Mouse (Mus musculus): ENCODE measurements around the gene Apeh. TPM values are rescaled to one million over a fixed set of nuclear protein-coding genes. Genes with fewer than 3 reads are reported as not detected.

Apeh gene
- polyA plus RNA-seq, 1 experiment from 2014 or later, result 35.4 TPM

- DNase-seq (ENCODE audit: low spot score), result peak; percentile 66
- H3K27me3 ChIP-seq (ENCODE audit: control insufficient read depth, insufficient read depth, low read length), result no peaks in the 10 kb centered on the region
- H3K9me3 ChIP-seq (ENCODE audit: control insufficient read depth, low read length), result no peaks in the 10 kb centered on the region
- no peak overlapping the region for H3K27ac ChIP-seq (replicated peaks)
- H3K4me3 ChIP-seq (ENCODE audit: low read depth, low read length), result no peak overlapping the region
- TF ChIP-seq EP300 (optimal IDR thresholded peaks at IDR 0.05), result no peak
- TF ChIP-seq CTCF (IDR thresholded peaks at IDR 0.05; ENCODE audit: low read depth), result peak; percentile 85
- 41% methylated on average over 5 of the region's 5 CpGs for WGBS
- no peak overlapping the region for H3K9ac ChIP-seq (ENCODE audit: low read length)
- no peak overlapping the region for H3K4me2 ChIP-seq (replicated peaks; ENCODE audit: low read depth)
- H3K36me3 ChIP-seq (ENCODE audit: control insufficient read depth, insufficient read depth, low read length), result peaks cover 11% of the 10 kb centered on the region
- H3K4me1 ChIP-seq (replicated peaks; ENCODE audit: control insufficient read depth, insufficient read depth), result no peaks in the 10 kb centered on the region
- peak; percentile 69 for ATAC-seq (ENCODE audit: low FRiP score, low TSS enrichment)
These were observed 28.9 kb downstream of the Apeh start for GRCm38 (mm10) chr9:108065491-108066011.

GRCm38 (mm10) chr9:108063361-108063760, 31.0 kb downstream of the Apeh start:
- H3K36me3 ChIP-seq (ENCODE audit: control insufficient read depth, insufficient read depth, low read length), result peaks cover 19% of the 10 kb centered on the region
- H3K9me3 ChIP-seq (ENCODE audit: control insufficient read depth, low read length), result no peaks in the 10 kb centered on the region
- no peak for TF ChIP-seq EP300 (optimal IDR thresholded peaks at IDR 0.05)
- TF ChIP-seq CTCF (IDR thresholded peaks at IDR 0.05; ENCODE audit: low read depth), result no peak
- no peak overlapping the region for H3K27ac ChIP-seq (replicated peaks)
- no peaks in the 10 kb centered on the region for H3K4me1 ChIP-seq (replicated peaks; ENCODE audit: control insufficient read depth, insufficient read depth)
- no peak overlapping the region for H3K4me3 ChIP-seq (ENCODE audit: low read depth, low read length)
- ATAC-seq (ENCODE audit: low FRiP score, low TSS enrichment) (no peak), DNase-seq (ENCODE audit: low spot score) (no peak)
- H3K9ac ChIP-seq (ENCODE audit: low read length), result no peak overlapping the region
- 77% methylated on average over 12 of the region's 12 CpGs for WGBS
- no peaks in the 10 kb centered on the region for H3K27me3 ChIP-seq (ENCODE audit: control insufficient read depth, insufficient read depth, low read length)
- no peak overlapping the region for H3K4me2 ChIP-seq (replicated peaks; ENCODE audit: low read depth)

DNA sequence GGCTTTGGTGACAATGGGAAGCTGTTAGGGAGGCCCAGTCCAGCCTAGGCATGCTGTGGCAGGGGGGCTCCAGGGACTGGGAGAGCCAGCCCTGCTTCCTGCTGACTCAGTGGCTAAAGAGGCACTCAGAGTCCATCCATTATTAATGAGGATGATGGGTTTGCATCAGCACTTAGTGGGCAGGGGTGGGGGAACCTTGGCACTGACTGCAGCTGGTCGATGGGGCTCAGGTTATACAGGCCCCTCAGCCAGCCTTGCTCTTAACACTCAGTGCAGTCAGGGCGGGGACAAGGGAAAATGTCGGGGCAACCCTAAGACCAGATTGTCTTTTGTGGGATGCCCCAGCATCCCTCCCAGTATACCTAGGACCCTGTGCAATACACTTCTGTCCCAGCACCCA, 32.3 kb downstream of the Apeh start:
- Histone ChIP-seq H3K4me2 (replicated peaks; ENCODE audit: low read depth) (no peak overlapping the region), H3K4me1 (replicated peaks; ENCODE audit: control insufficient read depth, insufficient read depth) (no peaks in the 10 kb centered on the region), H3K9ac (ENCODE audit: low read length) (no peak overlapping the region), H3K9me3 (ENCODE audit: control insufficient read depth, low read length) (no peaks in the 10 kb centered on the region), H3K27ac (replicated peaks) (no peak overlapping the region), H3K27me3 (ENCODE audit: control insufficient read depth, insufficient read depth, low read length) (no peaks in the 10 kb centered on the region), H3K4me3 (ENCODE audit: low read depth, low read length) (no peak overlapping the region), H3K36me3 (ENCODE audit: control insufficient read depth, insufficient read depth, low read length) (peaks cover 21% of the 10 kb centered on the region)
- DNase-seq (ENCODE audit: low spot score), result no peak
- no peak for ATAC-seq (ENCODE audit: low FRiP score, low TSS enrichment)
- TF ChIP-seq EP300 (optimal IDR thresholded peaks at IDR 0.05) (no peak), CTCF (IDR thresholded peaks at IDR 0.05; ENCODE audit: low read depth) (no peak)
- WGBS, result 92% methylated on average over 3 of the region's 3 CpGs

GRCm38 (mm10) chr9:108058291-108058690, 36.1 kb downstream of the Apeh start:
- 0 out of 2 replicates have a peak, but pooled peaks cover under 1% of the 10 kb centered on the region for H3K4me1 ChIP-seq (replicated peaks; ENCODE audit: control insufficient read depth, insufficient read depth)
- H3K9ac ChIP-seq (ENCODE audit: low read length), result no peak overlapping the region
- no peaks in the 10 kb centered on the region for H3K27me3 ChIP-seq (ENCODE audit: control insufficient read depth, insufficient read depth, low read length)
- DNase-seq (ENCODE audit: low spot score) (peak; percentile 13), ATAC-seq (ENCODE audit: low FRiP score, low TSS enrichment) (no peak)
- WGBS, result 94% methylated on average over 9 of the region's 9 CpGs
- H3K36me3 ChIP-seq (ENCODE audit: control insufficient read depth, insufficient read depth, low read length), result peaks cover 19% of the 10 kb centered on the region
- H3K9me3 ChIP-seq (ENCODE audit: control insufficient read depth, low read length), result no peaks in the 10 kb centered on the region
- H3K4me2 ChIP-seq (replicated peaks; ENCODE audit: low read depth), result no peak overlapping the region
- TF ChIP-seq CTCF (IDR thresholded peaks at IDR 0.05; ENCODE audit: low read depth) (no peak), EP300 (optimal IDR thresholded peaks at IDR 0.05) (no peak)
- H3K27ac ChIP-seq (replicated peaks), result no peak overlapping the region
- H3K4me3 ChIP-seq (ENCODE audit: low read depth, low read length), result no peak overlapping the region

- no peak for ATAC-seq (ENCODE audit: low FRiP score, low TSS enrichment)
- Histone ChIP-seq H3K4me2 (replicated peaks; ENCODE audit: low read depth) (no peak overlapping the region), H3K4me1 (replicated peaks; ENCODE audit: control insufficient read depth, insufficient read depth) (0 out of 2 replicates have a peak, but pooled peaks cover 4% of the 10 kb centered on the region), H3K36me3 (ENCODE audit: control insufficient read depth, insufficient read depth, low read length) (peaks cover 16% of the 10 kb centered on the region), H3K27me3 (ENCODE audit: control insufficient read depth, insufficient read depth, low read length) (no peaks in the 10 kb centered on the region), H3K27ac (replicated peaks) (no peak overlapping the region), H3K4me3 (ENCODE audit: low read depth, low read length) (no peak overlapping the region), H3K9me3 (ENCODE audit: control insufficient read depth, low read length) (no peaks in the 10 kb centered on the region), H3K9ac (ENCODE audit: low read length) (no peak overlapping the region)
- TF ChIP-seq EP300 (optimal IDR thresholded peaks at IDR 0.05), result no peak
- no peak for TF ChIP-seq CTCF (IDR thresholded peaks at IDR 0.05; ENCODE audit: low read depth)
- WGBS, result 90% methylated on average over 5 of the region's 5 CpGs
- DNase-seq (ENCODE audit: low spot score), result peak; percentile 13
These were observed 37.2 kb downstream of the Apeh start for GRCm38 (mm10) chr9:108057262-108057562.

DNA sequence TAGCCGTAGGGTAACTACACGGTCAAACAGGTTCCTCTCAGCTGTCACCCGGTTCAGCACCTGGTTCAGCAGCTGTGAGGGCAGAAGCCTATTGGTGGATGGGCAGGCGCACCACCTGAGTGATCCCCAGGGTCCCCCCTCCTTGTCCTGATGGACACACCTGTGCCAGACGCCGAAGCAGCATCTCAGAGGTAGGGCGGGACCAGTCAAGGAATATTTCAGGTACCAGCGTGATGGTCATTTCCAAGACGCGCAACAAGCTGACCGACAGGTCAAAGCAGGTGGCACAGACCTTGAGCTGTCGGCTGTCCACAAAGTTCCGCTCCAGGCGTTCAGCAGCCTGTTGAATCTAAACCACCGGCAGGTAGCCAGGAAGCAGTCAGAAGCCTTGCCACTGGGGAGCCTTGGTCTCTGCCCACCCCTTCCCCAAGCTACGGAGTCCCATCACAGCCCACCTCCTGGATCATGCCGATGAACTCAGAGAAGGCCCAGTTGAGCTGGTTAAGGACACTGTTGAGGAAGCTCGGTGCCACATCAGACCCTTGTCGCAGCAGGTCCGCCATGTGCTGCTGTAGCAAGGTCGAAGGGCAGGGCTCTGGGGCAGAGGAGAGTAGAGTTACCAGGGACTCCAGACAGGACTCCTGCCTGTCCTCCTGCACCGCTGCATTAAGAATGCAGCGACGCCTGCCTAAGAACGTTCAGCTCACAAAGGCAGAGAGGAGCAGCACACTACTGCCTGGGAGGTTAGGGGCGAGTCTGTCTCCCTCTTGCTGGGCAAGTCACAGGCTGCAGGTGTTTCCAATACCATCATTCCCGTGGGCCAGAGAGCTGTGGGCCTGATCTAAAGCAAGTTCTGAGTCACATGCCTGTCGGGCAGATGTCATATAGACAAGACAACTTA, 37.8 kb downstream of the Apeh start:
- no peaks in the 10 kb centered on the region for H3K27me3 ChIP-seq (ENCODE audit: control insufficient read depth, insufficient read depth, low read length)
- H3K4me2 ChIP-seq (replicated peaks; ENCODE audit: low read depth), result no peak overlapping the region
- peaks cover 18% of the 10 kb centered on the region for H3K36me3 ChIP-seq (ENCODE audit: control insufficient read depth, insufficient read depth, low read length)
- H3K9ac ChIP-seq (ENCODE audit: low read length), result no peak overlapping the region
- no peak overlapping the region for H3K4me3 ChIP-seq (ENCODE audit: low read depth, low read length)
- H3K4me1 ChIP-seq (replicated peaks; ENCODE audit: control insufficient read depth, insufficient read depth), result 0 out of 2 replicates have a peak, but pooled peaks cover 4% of the 10 kb centered on the region
- H3K9me3 ChIP-seq (ENCODE audit: control insufficient read depth, low read length), result no peaks in the 10 kb centered on the region
- DNase-seq (ENCODE audit: low spot score), result no peak
- TF ChIP-seq EP300 (optimal IDR thresholded peaks at IDR 0.05) (no peak), CTCF (IDR thresholded peaks at IDR 0.05; ENCODE audit: low read depth) (no peak)
- WGBS, result 79% methylated on average over 28 of the region's 28 CpGs
- ATAC-seq (ENCODE audit: low FRiP score, low TSS enrichment), result no peak
- H3K27ac ChIP-seq (replicated peaks), result no peak overlapping the region

Data from stomach, postnatal 0 days (tissue).